Mouse (Mus musculus): ENCODE measurements around the gene Tada1. TPM values are rescaled to one million over a fixed set of nuclear protein-coding genes. Genes with fewer than 3 reads are reported as not detected.

Gene Tada1
- total RNA-seq, 2 experiments from 2014 or later: 26.7 to 31.1 TPM

DNA sequence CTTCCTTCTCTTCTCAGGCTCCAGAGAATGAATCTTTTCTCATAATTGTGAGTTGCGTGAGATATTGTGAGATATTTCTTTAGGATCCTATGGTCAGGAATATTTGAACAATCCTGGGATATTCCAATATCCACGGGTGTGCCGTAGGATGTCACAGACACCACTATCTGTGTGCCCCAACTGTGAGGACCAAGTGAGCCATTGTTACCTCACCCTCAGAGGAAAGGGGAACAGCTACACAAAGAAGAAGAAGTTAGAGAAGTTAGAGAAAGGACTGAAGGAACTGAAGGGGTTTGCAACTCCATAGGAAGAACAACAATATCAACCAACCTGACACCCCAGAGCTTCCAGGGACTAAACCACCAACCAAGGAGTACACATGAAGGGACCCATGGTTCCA is 63.1 kb downstream of the Tada1 start:
- intact Hi-C loops (cut with DNase I): no loop called here
- no peak for DNase-seq (ENCODE audit: low spot score in 2 of 2)

Other genes with a start within 250 kb of the Tada1 start
- not detected for gene Gpa33, start 248.9 kb upstream of the Tada1 start, total RNA-seq (2021)
- gene Mael, start 140.3 kb upstream of the Tada1 start, total RNA-seq (2021): not detected
- gene Ildr2, start 125.0 kb upstream of the Tada1 start, total RNA-seq (2021): 100 to 1,000 TPM; 146 to 166 TPM
- gene Pogk, start 30.8 kb downstream of the Tada1 start, total RNA-seq (2021): 10 to 100 TPM; 31.5 to 31.9 TPM
- not detected for gene Gm4846, start 118.5 kb downstream of the Tada1 start, total RNA-seq (2021)

Measured in left cerebral cortex, postnatal 14 days (tissue).